Mouse (Mus musculus): ENCODE data around the gene Kctd15. TPM values are rescaled to one million over a fixed set of nuclear protein-coding genes. Genes with fewer than 3 reads are reported as not detected.
A peak's percentile ranks its signal among the peaks of the same experiment; 100 is the strongest.

The Kctd15 gene
- polyA plus RNA-seq, 1 experiment from 2014 or later = 45.0 TPM

- DNase-seq (ENCODE audit: low spot score) = no peak
- WGBS = 69% methylated on average over 6 of the region's 6 CpGs
- Histone ChIP-seq H3K27me3 (ENCODE audit: insufficient read depth, poor library complexity, severe bottlenecking) (0 out of 2 replicates have a peak, but pooled peaks cover 3% of the 10 kb centered on the region), H3K9me3 (no peaks in the 10 kb centered on the region), H3K36me3 (no peaks in the 10 kb centered on the region), H3K4me1 (replicated peaks) (peaks cover 30% of the 10 kb centered on the region), H3K4me3 (no peak overlapping the region), H3K27ac (no peak overlapping the region)
Measured at GRCm38 (mm10) chr7:34659386-34660085, 3.0 kb upstream of the Kctd15 start.

- DNase-seq (ENCODE audit: low spot score) = peak; percentile 94
- WGBS = under 1% methylated on average over 68 of the region's 74 CpGs
- H3K4me1 ChIP-seq (replicated peaks) = peaks cover 45% of the 10 kb centered on the region
Measured at GRCm38 (mm10) chr7:34655086-34655839, 1.3 kb downstream of the Kctd15 start.

GRCm38 (mm10) chr7:34654441-34655085, 2.0 kb downstream of the Kctd15 start:
- under 1% methylated on average over 74 of the region's 81 CpGs for WGBS
- DNase-seq (ENCODE audit: low spot score) = peak; percentile 76
- Histone ChIP-seq H3K36me3 (peaks cover 21% of the 10 kb centered on the region), H3K4me1 (replicated peaks) (peaks cover 40% of the 10 kb centered on the region), H3K4me3 (peak overlapping the region; percentile 93), H3K27ac (peak overlapping the region; percentile 100), H3K9me3 (no peaks in the 10 kb centered on the region), H3K27me3 (ENCODE audit: insufficient read depth, poor library complexity, severe bottlenecking) (no peaks in the 10 kb centered on the region)

More at GRCm38 (mm10) chr7:34655086-34655839, 1.3 kb downstream of the Kctd15 start:
- Histone ChIP-seq H3K27ac (peak overlapping the region; percentile 100), H3K27me3 (ENCODE audit: insufficient read depth, poor library complexity, severe bottlenecking) (no peaks in the 10 kb centered on the region), H3K9me3 (no peaks in the 10 kb centered on the region), H3K36me3 (peaks cover 14% of the 10 kb centered on the region), H3K4me3 (peak overlapping the region; percentile 93)

DNA sequence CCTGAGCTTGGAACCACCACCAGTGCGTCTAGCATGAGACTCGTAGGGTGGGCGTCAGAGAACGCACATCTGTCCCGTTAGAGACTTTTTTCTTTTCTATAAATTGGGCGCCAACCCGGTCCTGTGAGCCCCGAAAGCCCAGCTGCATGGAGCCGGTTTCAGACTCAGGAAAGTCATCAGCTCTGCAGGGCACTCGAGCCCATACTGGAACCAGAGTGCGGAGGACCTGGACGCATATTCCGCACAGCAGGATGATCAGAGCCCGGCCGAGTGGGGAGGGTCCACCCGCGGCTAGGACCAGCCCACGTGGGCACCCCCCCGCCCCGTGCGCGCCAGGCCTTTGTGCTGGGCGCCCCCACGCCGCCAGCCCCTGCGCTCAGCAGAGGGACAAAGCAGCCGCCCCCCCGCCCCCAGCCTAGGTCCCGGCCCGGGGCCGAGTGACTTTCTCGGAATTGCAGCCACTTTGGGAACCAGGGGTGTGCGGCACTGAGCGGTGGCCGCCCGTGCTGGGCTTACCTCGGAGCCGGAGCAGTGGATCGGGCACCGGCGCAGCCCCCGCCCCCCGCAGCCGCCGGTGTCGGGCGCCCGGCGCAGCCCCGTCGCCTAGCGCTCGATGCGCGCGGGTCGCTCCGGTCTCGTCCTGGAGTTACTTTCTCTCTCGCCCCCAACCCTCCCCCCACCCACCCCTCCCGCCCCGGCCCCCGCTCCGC, 2.6 kb downstream of the Kctd15 start:
- H3K4me1 ChIP-seq (replicated peaks) = peaks cover 36% of the 10 kb centered on the region

DNA sequence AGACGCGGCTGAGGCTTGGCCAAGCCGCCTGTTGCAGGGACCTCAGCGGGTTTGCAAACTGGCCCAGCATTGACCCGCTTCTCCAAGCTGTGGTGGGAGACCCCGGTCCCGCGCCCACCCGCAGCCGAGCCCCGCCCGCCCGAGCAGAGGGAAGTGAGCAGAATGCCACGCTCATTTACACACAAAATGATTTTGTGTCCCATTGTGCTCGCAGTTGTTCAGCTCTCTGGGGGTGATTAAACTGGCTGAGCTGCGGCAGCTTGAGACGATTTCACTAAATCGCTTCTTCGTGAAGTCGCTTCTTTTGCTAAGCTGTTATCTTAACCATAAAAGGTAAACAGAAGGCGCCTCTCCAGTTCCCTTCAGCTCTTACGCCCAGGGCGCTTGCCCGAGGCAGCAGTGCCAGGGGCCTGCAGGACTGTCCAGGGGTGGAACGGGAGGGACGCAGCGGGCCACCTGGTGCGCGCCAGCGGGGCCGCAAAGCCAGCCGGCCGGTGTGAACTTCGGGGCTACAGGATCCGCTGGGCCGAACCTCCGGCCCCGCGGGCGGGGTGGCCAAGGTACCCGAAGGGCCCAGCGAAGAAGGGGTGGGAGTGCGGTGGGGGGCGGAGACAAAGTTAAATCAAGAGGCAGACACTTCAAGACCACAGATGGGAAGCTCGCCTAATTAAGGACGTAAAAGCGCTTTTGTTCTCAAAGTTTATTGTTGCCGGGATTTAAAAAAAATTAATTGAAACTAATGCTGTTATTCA, 3.6 kb downstream of the Kctd15 start:
- Histone ChIP-seq H3K4me3 (peak overlapping the region; percentile 93), H3K27me3 (ENCODE audit: insufficient read depth, poor library complexity, severe bottlenecking) (no peaks in the 10 kb centered on the region), H3K27ac (peak overlapping the region; percentile 100), H3K9me3 (peaks cover 4% of the 10 kb centered on the region; the same call in 1 of the 2 replicates), H3K4me1 (replicated peaks) (peaks cover 36% of the 10 kb centered on the region), H3K36me3 (peaks cover 37% of the 10 kb centered on the region)
- DNase-seq (ENCODE audit: low spot score) = peak; percentile 55
- WGBS = under 1% methylated on average over 48 of the region's 48 CpGs

More for the DNA sequence above, 2.6 kb downstream of the Kctd15 start:
- Histone ChIP-seq H3K27ac (peak overlapping the region; percentile 100), H3K9me3 (no peaks in the 10 kb centered on the region), H3K4me3 (peak overlapping the region; percentile 93), H3K36me3 (peaks cover 28% of the 10 kb centered on the region), H3K27me3 (ENCODE audit: insufficient read depth, poor library complexity, severe bottlenecking) (no peaks in the 10 kb centered on the region)
- peak; percentile 76 for DNase-seq (ENCODE audit: low spot score)
- WGBS = 1% methylated on average over 51 of the region's 64 CpGs

DNA sequence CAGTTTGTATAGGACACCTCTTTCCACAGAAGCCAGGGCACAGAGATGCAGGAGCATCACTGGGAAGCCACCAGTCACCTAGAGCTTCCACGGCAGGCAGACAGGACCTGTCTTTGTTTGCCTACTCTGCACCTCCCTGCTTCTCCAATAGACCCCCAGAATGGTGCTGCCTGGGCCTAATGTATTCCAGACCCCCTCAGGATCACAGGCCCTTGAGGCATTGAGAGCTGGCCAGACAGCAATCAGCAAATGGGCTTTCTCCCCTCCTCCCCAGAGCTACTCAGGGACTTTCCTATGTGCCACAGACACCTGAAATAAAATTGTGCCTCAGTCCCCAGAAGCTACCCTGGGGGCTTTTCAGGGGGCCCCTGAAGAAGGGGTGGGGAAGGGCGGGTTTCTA, 5.2 kb downstream of the Kctd15 start:
- 0 out of 2 replicates have a peak overlapping the region, but pooled peaks have one; percentile 50 for H3K27ac ChIP-seq

DNA sequence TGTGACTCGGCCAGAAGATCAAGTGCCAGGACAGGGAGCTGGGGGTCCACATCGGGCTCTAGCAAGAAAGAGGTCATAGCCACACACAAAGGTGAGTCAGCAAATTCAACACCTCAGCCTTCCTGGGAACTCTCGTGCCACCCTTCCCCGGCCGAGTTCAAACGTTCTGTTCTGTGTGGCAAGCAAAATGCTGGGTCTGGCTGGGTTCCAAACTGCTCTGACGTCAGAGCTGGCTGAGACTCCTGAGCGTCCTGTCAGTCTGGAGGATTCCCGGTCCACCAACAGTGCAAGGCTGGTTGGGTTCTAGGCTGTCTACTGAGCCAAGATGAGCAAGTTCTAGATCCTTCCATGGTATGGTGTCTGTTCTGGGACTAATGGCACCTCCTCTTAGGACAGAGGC, 9.5 kb downstream of the Kctd15 start:
- peaks cover 16% of the 10 kb centered on the region for H3K4me1 ChIP-seq (replicated peaks)

More for the DNA sequence above, 5.2 kb downstream of the Kctd15 start:
- Histone ChIP-seq H3K4me1 (replicated peaks) (peaks cover 36% of the 10 kb centered on the region), H3K27me3 (ENCODE audit: insufficient read depth, poor library complexity, severe bottlenecking) (no peaks in the 10 kb centered on the region), H3K9me3 (peaks cover 4% of the 10 kb centered on the region; the same call in 1 of the 2 replicates), H3K36me3 (peaks cover 53% of the 10 kb centered on the region), H3K4me3 (peak overlapping the region; percentile 93)
- no peak for DNase-seq (ENCODE audit: low spot score)
- WGBS = 39% methylated on average over 2 of the region's 2 CpGs

DNA sequence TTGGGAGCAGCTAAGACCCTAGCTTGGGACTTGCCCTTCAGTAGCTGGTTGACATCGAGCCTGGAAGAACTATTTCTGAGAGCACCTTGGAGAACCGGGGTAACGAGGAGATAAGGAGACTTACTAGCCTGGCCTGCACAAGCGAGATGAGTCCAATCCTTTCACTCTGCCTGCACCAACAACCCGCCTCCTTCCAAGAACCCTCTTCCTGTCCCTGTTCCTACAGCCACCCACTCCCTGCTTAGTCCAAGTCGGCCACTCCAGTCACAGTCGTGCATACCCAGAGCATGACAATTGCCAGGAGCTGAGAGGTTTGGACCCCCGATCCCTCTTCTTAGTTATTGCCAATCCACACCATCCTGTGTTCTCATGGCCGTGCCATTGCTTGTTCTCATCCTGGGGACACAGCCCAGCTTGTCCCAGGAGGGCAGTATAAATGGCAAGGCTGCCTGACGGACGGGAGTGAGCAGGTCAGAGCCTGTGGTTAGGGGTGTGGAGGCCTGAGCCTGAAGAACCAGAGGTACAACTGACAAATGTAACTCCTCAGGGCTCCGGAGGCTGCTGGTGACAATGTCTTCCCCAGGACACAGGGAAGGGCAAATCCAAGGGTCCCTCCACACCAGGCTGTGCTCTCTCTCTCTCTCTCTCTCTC, 10.3 kb downstream of the Kctd15 start:
- no peaks in the 10 kb centered on the region for H3K27me3 ChIP-seq (ENCODE audit: insufficient read depth, poor library complexity, severe bottlenecking)
- peaks cover 8% of the 10 kb centered on the region for H3K4me1 ChIP-seq (replicated peaks)
- no peak overlapping the region for H3K27ac ChIP-seq
- no peak for DNase-seq (ENCODE audit: low spot score)
- no peak overlapping the region for H3K4me3 ChIP-seq
- H3K9me3 ChIP-seq = peaks cover 4% of the 10 kb centered on the region; the same call in 1 of the 2 replicates
- peaks cover 100% of the 10 kb centered on the region for H3K36me3 ChIP-seq
- WGBS = 87% methylated on average over 12 of the region's 12 CpGs

More for the DNA sequence above, 9.5 kb downstream of the Kctd15 start:
- Histone ChIP-seq H3K9me3 (peaks cover 4% of the 10 kb centered on the region; the same call in 1 of the 2 replicates), H3K27ac (no peak overlapping the region), H3K4me3 (no peak overlapping the region), H3K27me3 (ENCODE audit: insufficient read depth, poor library complexity, severe bottlenecking) (no peaks in the 10 kb centered on the region), H3K36me3 (peaks cover 96% of the 10 kb centered on the region)
- 90% methylated on average over 9 of the region's 9 CpGs for WGBS
- DNase-seq (ENCODE audit: low spot score) = no peak

GRCm38 (mm10) chr7:34645623-34646022, 10.9 kb downstream of the Kctd15 start:
- peaks cover 100% of the 10 kb centered on the region for H3K36me3 ChIP-seq
- peaks cover 4% of the 10 kb centered on the region; the same call in 1 of the 2 replicates for H3K9me3 ChIP-seq
- WGBS = 95% methylated on average over 2 of the region's 2 CpGs
- no peak for DNase-seq (ENCODE audit: low spot score)
- H3K27me3 ChIP-seq (ENCODE audit: insufficient read depth, poor library complexity, severe bottlenecking) = no peaks in the 10 kb centered on the region
- no peak overlapping the region for H3K27ac ChIP-seq
- H3K4me1 ChIP-seq (replicated peaks) = peaks cover 2% of the 10 kb centered on the region; the same call in 1 of the 2 replicates
- no peak overlapping the region for H3K4me3 ChIP-seq

DNA sequence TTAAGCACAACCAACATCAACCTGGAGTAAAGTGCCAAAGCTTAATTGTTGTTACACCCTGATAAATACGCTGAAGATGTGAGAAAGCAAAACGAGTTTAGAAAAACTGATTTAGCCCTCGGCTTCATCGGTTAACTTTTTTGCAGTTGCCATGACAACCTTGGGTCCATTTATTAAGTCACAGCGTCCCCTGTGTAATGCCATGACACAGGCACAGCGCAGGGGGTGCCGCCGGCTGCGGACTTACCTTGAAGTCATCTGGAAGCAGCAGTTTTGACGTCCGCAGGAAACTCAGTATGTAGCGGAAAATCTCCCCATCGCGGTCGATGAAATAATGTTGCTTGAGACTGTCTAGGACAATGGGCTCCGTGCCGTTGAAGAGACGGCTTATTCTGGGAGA, 11.9 kb downstream of the Kctd15 start:
- Histone ChIP-seq H3K36me3 (peaks cover 100% of the 10 kb centered on the region), H3K4me3 (no peak overlapping the region), H3K4me1 (replicated peaks) (0 out of 2 replicates have a peak, but pooled peaks cover 4% of the 10 kb centered on the region), H3K9me3 (peaks cover 4% of the 10 kb centered on the region; the same call in 1 of the 2 replicates), H3K27ac (no peak overlapping the region), H3K27me3 (ENCODE audit: insufficient read depth, poor library complexity, severe bottlenecking) (no peaks in the 10 kb centered on the region)
- WGBS = 84% methylated on average over 18 of the region's 18 CpGs
- no peak for DNase-seq (ENCODE audit: low spot score)

DNA sequence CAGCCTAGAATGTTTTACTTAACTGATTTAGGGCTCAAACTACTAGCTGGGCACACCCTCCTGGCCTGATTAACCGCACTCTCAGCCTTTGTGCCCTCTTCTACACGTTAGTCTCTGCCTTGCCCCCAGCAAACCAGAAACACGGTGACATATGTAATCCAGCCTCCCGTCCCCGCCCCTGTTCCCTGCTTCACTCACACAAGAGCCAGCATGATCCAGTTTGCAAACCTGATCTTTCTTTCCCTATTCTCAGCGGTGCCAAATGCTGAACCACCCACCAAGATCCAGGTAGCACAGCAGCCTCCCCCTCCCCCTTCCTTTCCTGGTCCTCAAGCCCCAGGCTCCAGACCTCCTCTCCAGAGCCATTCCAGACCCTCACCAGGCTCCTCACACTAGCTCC, 13.2 kb downstream of the Kctd15 start:
- no peaks in the 10 kb centered on the region for H3K27me3 ChIP-seq (ENCODE audit: insufficient read depth, poor library complexity, severe bottlenecking)
- WGBS = 87% methylated on average over 6 of the region's 6 CpGs
- no peak overlapping the region for H3K4me3 ChIP-seq
- peaks cover 3% of the 10 kb centered on the region; the same call in 1 of the 2 replicates for H3K9me3 ChIP-seq
- H3K36me3 ChIP-seq = peaks cover 100% of the 10 kb centered on the region
- H3K27ac ChIP-seq = no peak overlapping the region
- H3K4me1 ChIP-seq (replicated peaks) = 0 out of 2 replicates have a peak, but pooled peaks cover 4% of the 10 kb centered on the region
- no peak for DNase-seq (ENCODE audit: low spot score)

All from hindbrain, embryonic 10.5 days (tissue).